ENCODE assay signal across 25 mouse cellular contexts in genomic region chr12:57076606-57077005, GRCm38 (mm10).
A peak's percentile ranks its signal among the peaks of the same experiment; 100 is the strongest.
DNase-seq lines count a peak whose midpoint lies in the region; ATAC-seq and TF ChIP-seq lines count a peak whose summit lies in the region.
"Had no signal": no experiment of that assay in that cellular context is flagged by ENCODE, and none has a peak within 500 bp of the region (broad histone marks: within the 10 kb centered on the region; RNA-seq: fewer than 3 reads in every experiment).

No protein-coding gene starts in this region.

- no peak overlapping the region for H3K4me2 ChIP-seq in kidney, embryonic 14.5 days (replicated peaks; ENCODE audit: low read depth, low read length)
- no peak overlapping the region for H3K4me2 ChIP-seq in embryonic facial prominence, embryonic 11.5 days (ENCODE audit: low read depth, low read length)
- H3K4me2 ChIP-seq in limb, embryonic 14.5 days (replicated peaks; ENCODE audit: low read depth, low read length, severe bottlenecking) = no peak overlapping the region
- no peak overlapping the region for H3K4me2 ChIP-seq in forebrain, embryonic 13.5 days
- H3K4me2 ChIP-seq: liver, embryonic 12.5 days; midbrain, embryonic 12.5 days had no signal

- WGBS in kidney, embryonic 14.5 days = 13% methylated on average over 4 of the region's 4 CpGs
- WGBS in embryonic facial prominence, embryonic 11.5 days = 19% methylated on average over 4 of the region's 4 CpGs
- WGBS in limb, embryonic 14.5 days = 19% methylated on average over 4 of the region's 4 CpGs
- 72% methylated on average over 4 of the region's 4 CpGs for WGBS in forebrain, embryonic 13.5 days

- no peak overlapping the region for H3K9ac ChIP-seq in kidney, embryonic 14.5 days (ENCODE audit: low read depth, low read length)
- H3K9ac ChIP-seq in embryonic facial prominence, embryonic 11.5 days (replicated peaks; ENCODE audit: low read length) = no peak overlapping the region
- H3K9ac ChIP-seq in limb, embryonic 14.5 days (ENCODE audit: low read depth, low read length, severe bottlenecking) = peak overlapping the region; percentile 16; the same call in 1 of the 2 replicates
- no peak overlapping the region for H3K9ac ChIP-seq in forebrain, embryonic 13.5 days
- H3K9ac ChIP-seq: liver, embryonic 12.5 days; midbrain, embryonic 12.5 days had no signal

- TF ChIP-seq POLR2A in limb, embryonic 14.5 days (IDR thresholded peaks at IDR 0.05; ENCODE audit: borderline replicate concordance, extremely low read depth, insufficient read depth, insufficient read length) = no peak

- H3K4me1 ChIP-seq in kidney, embryonic 14.5 days (ENCODE audit: control insufficient read depth, insufficient read depth, low read length) = no peaks in the 10 kb centered on the region
- no peaks in the 10 kb centered on the region for H3K4me1 ChIP-seq in embryonic facial prominence, embryonic 11.5 days (ENCODE audit: control insufficient read depth, insufficient read depth, low read length)
- no peaks in the 10 kb centered on the region; the same call in 1 of the 2 replicates for H3K4me1 ChIP-seq in limb, embryonic 14.5 days (ENCODE audit: control insufficient read depth, insufficient read depth, low read length)
- H3K4me1 ChIP-seq in forebrain, embryonic 13.5 days = no peaks in the 10 kb centered on the region
- H3K4me1 ChIP-seq: heart, embryonic 10.5 days; hindbrain, embryonic 10.5 days; liver, embryonic 12.5 days; midbrain, embryonic 12.5 days had no signal

- no peak for DNase-seq in kidney, postnatal 36 days
- peak; percentile 4 for DNase-seq in brain, adult 2 months (ENCODE audit: low read depth, low spot score)
- DNase-seq in embryonic facial prominence, embryonic 11.5 days (ENCODE audit: low spot score) = peak; percentile 90
- DNase-seq in limb, embryonic 14.5 days (ENCODE audit: low spot score) = peak; percentile 24
- DNase-seq in adrenal gland, adult (ENCODE audit: inconsistent age in 2 of 2, low spot score in 1 of 2) = no peak
- DNase-seq in urinary bladder, adult 18-20 months (ENCODE audit: low spot score in 2 of 2) = no peak
- DNase-seq: adrenal gland, adult 2 months; cerebellum, adult 18-20 months; cerebellum, postnatal 14 days; gastrocnemius, postnatal 10 days; kidney, postnatal 4 days; layer of hippocampus, adult 9-11 months; lung, adult 18-20 months; lung, postnatal 10 days; right cerebral cortex, postnatal 14 days; thymus, postnatal 25 days had no signal

- H3K4me3 ChIP-seq in kidney, embryonic 14.5 days (ENCODE audit: low read length) = no peak overlapping the region
- no peak overlapping the region for H3K4me3 ChIP-seq in embryonic facial prominence, embryonic 11.5 days (ENCODE audit: low read depth, low read length)
- no peak overlapping the region for H3K4me3 ChIP-seq in limb, embryonic 14.5 days (replicated peaks; ENCODE audit: low read length)
- no peak overlapping the region for H3K4me3 ChIP-seq in forebrain, embryonic 13.5 days
- H3K4me3 ChIP-seq: heart, embryonic 10.5 days; hindbrain, embryonic 10.5 days; liver, embryonic 12.5 days; midbrain, embryonic 12.5 days had no signal

- no peaks in the 10 kb centered on the region for H3K9me3 ChIP-seq in kidney, embryonic 14.5 days (ENCODE audit: control insufficient read depth, low read length)
- H3K9me3 ChIP-seq in embryonic facial prominence, embryonic 11.5 days (replicated peaks; ENCODE audit: control insufficient read depth, low read length) = no peaks in the 10 kb centered on the region
- no peaks in the 10 kb centered on the region for H3K9me3 ChIP-seq in limb, embryonic 14.5 days (ENCODE audit: control insufficient read depth, low read length)
- H3K9me3 ChIP-seq in forebrain, embryonic 13.5 days (replicated peaks) = no peaks in the 10 kb centered on the region
- H3K9me3 ChIP-seq: heart, embryonic 10.5 days; hindbrain, embryonic 10.5 days; liver, embryonic 12.5 days; midbrain, embryonic 12.5 days had no signal

- no peaks in the 10 kb centered on the region for H3K27me3 ChIP-seq in kidney, embryonic 14.5 days (ENCODE audit: control insufficient read depth, insufficient read depth, low read length)
- H3K27me3 ChIP-seq in embryonic facial prominence, embryonic 11.5 days (ENCODE audit: control insufficient read depth, insufficient read depth, low read length) = no peaks in the 10 kb centered on the region
- no peaks in the 10 kb centered on the region for H3K27me3 ChIP-seq in limb, embryonic 14.5 days (ENCODE audit: control insufficient read depth, insufficient read depth, low read length)
- no peaks in the 10 kb centered on the region for H3K27me3 ChIP-seq in forebrain, embryonic 13.5 days
- H3K27me3 ChIP-seq: liver, embryonic 12.5 days; midbrain, embryonic 12.5 days had no signal

- peak; percentile 73; the same call in 1 of the 2 replicates for ATAC-seq in kidney, embryonic 14.5 days (ENCODE audit: low FRiP score, low TSS enrichment)
- no peak; the same call in 1 of the 2 replicates for ATAC-seq in embryonic facial prominence, embryonic 11.5 days (replicated peaks; ENCODE audit: insufficient number of reproducible peaks, low FRiP score, low TSS enrichment, low read depth)
- ATAC-seq in limb, embryonic 14.5 days (ENCODE audit: low FRiP score, low read depth) = no peak
- ATAC-seq in forebrain, embryonic 13.5 days = no peak
- ATAC-seq: CD4-positive, CD25-positive, alpha-beta regulatory T cell, adult 4 months; forebrain, embryonic 14.5 days; intestine, postnatal 0 days; liver, embryonic 12.5 days had no signal

- no peaks in the 10 kb centered on the region for H3K36me3 ChIP-seq in kidney, embryonic 14.5 days (ENCODE audit: control insufficient read depth, insufficient read depth, low read length)
- H3K36me3 ChIP-seq in embryonic facial prominence, embryonic 11.5 days (replicated peaks; ENCODE audit: control insufficient read depth, insufficient read depth, low read depth, low read length) = no peaks in the 10 kb centered on the region
- H3K36me3 ChIP-seq in limb, embryonic 14.5 days (ENCODE audit: control insufficient read depth, insufficient read depth, low read length) = no peaks in the 10 kb centered on the region
- H3K36me3 ChIP-seq in forebrain, embryonic 13.5 days (ENCODE audit: poor library complexity, severe bottlenecking) = no peaks in the 10 kb centered on the region
- H3K36me3 ChIP-seq: heart, embryonic 10.5 days; hindbrain, embryonic 10.5 days; liver, embryonic 12.5 days; midbrain, embryonic 12.5 days had no signal

- no peak overlapping the region for H3K27ac ChIP-seq in kidney, embryonic 14.5 days (ENCODE audit: low read depth, low read length)
- no peak overlapping the region for H3K27ac ChIP-seq in embryonic facial prominence, embryonic 11.5 days (replicated peaks; ENCODE audit: low read depth, low read length)
- no peak overlapping the region for H3K27ac ChIP-seq in limb, embryonic 14.5 days (replicated peaks; ENCODE audit: low read depth, low read length)
- no peak overlapping the region for H3K27ac ChIP-seq in forebrain, embryonic 13.5 days
- H3K27ac ChIP-seq: heart, embryonic 10.5 days; hindbrain, embryonic 10.5 days; liver, embryonic 12.5 days; midbrain, embryonic 12.5 days had no signal

Comparison
In these comparisons a context has a peak if more than half of its experiments do, and no peak if none do; other contexts are left out.
1. DNase-seq: peak in brain, adult 2 months (single experiment), embryonic facial prominence, embryonic 11.5 days (single experiment) and limb, embryonic 14.5 days (single experiment); none in kidney, postnatal 36 days (0 of 2), adrenal gland, adult (0 of 2) and urinary bladder, adult 18-20 months (0 of 2).